ENCODE assay signal across 10 mouse cellular contexts in the genomic region with DNA sequence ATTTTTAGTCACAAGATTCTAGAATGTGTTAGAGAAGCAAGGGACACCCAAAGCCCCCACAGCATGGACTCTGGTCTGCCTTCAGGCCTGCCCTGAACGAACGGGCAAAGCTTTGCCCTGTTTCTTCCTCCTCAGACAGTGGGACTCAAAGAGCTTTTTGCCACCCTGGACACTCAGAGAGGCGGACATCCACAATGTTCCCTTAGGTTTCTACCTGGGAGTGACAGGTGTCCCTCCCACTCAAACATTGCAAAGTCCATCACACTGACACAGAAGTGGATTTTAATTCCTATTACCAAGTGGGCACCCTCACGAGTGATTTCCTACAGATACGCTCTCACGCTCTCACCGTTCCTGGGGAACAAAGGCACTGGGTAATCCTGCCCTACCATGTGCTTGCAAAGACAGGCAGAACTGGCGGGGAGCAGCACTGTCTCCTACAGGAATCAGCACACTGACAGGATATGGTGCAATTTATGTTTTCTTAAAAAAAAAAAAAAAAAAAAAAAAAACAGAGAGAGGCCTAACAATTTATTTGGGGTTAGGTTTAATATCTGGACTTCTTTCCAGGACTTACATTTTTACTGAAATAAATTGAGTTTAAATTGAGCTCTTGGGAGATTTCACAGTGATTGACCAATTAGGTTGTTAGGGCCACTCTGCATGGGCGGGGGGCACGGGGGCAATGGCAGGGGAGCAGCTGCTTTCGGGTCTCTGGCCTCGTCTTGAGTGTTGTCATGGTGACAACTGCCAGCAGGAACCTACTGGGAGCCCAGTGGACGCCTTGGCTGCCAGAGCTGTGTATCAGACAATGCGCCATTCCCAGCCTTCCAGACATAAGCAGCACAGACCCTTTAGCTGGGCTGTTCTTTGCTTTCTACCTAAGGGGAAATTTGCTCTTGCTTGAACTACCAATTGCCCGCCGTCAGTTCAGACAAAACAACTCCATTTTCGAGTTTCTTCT.
DNase-seq lines count a peak whose midpoint lies in the region; ATAC-seq and TF ChIP-seq lines count a peak whose summit lies in the region.
"Had no signal": no experiment of that assay in that cellular context is flagged by ENCODE, and none has a peak within 500 bp of the region (broad histone marks: within the 10 kb centered on the region; RNA-seq: fewer than 3 reads in every experiment).

No protein-coding gene starts in this region.

- WGBS in forebrain, embryonic 16.5 days: 32% methylated on average over 17 of the region's 17 CpGs
- 27% methylated on average over 17 of the region's 17 CpGs for WGBS in midbrain, embryonic 11.5 days

- no peak overlapping the region for H3K27ac ChIP-seq in testis, adult 2 months (ENCODE audit: control insufficient read depth, insufficient read depth, low read depth, low read length)
- H3K27ac ChIP-seq in forebrain, embryonic 16.5 days (ENCODE audit: low read length): peak overlapping the region; percentile 39
- H3K27ac ChIP-seq in midbrain, embryonic 11.5 days (ENCODE audit: low read depth, low read length): peak overlapping the region; percentile 68
- H3K27ac ChIP-seq: intestine, embryonic 15.5 days had no signal

- no peak overlapping the region for H3K4me2 ChIP-seq in forebrain, embryonic 16.5 days (ENCODE audit: low read length)
- H3K4me2 ChIP-seq in midbrain, embryonic 11.5 days: no peak overlapping the region
- H3K4me2 ChIP-seq: heart, embryonic 11.5 days; intestine, embryonic 15.5 days had no signal

- H3K9ac ChIP-seq in forebrain, embryonic 16.5 days (replicated peaks; ENCODE audit: low read depth, low read length): no peak overlapping the region
- H3K9ac ChIP-seq in midbrain, embryonic 11.5 days (ENCODE audit: low read length): peak overlapping the region; percentile 28; the same call in 1 of the 2 replicates
- H3K9ac ChIP-seq: intestine, embryonic 15.5 days had no signal

- no peak for TF ChIP-seq CTCF in testis, adult 2 months (IDR thresholded peaks at IDR 0.05; ENCODE audit: control insufficient read depth, insufficient read depth, insufficient replicate concordance, low read depth, low read length)

- peaks cover 9% of the 10 kb centered on the region for H3K4me1 ChIP-seq in testis, adult 2 months (ENCODE audit: control insufficient read depth, insufficient read depth, low read length)
- peaks cover 15% of the 10 kb centered on the region for H3K4me1 ChIP-seq in forebrain, embryonic 16.5 days (replicated peaks; ENCODE audit: control insufficient read depth, insufficient read depth, low read length)
- H3K4me1 ChIP-seq in midbrain, embryonic 11.5 days (ENCODE audit: control insufficient read depth, insufficient read depth, low read length): peaks cover 15% of the 10 kb centered on the region
- H3K4me1 ChIP-seq: intestine, embryonic 15.5 days had no signal

- H3K4me3 ChIP-seq in testis, adult 2 months (ENCODE audit: control insufficient read depth, low read depth, low read length): no peak overlapping the region
- H3K4me3 ChIP-seq in forebrain, embryonic 16.5 days (replicated peaks; ENCODE audit: low read length): no peak overlapping the region
- no peak overlapping the region for H3K4me3 ChIP-seq in midbrain, embryonic 11.5 days (ENCODE audit: low read depth, low read length)
- H3K4me3 ChIP-seq: intestine, embryonic 15.5 days had no signal

- peak; percentile 79 for ATAC-seq in forebrain, embryonic 16.5 days
- peak; percentile 95 for ATAC-seq in midbrain, embryonic 11.5 days (ENCODE audit: low FRiP score)
- ATAC-seq: intestine, embryonic 15.5 days had no signal

- no peaks in the 10 kb centered on the region for H3K36me3 ChIP-seq in testis, adult 2 months (ENCODE audit: control insufficient read depth, insufficient read depth, low read length)
- H3K36me3 ChIP-seq in forebrain, embryonic 16.5 days (ENCODE audit: control insufficient read depth, insufficient read depth): no peaks in the 10 kb centered on the region
- H3K36me3 ChIP-seq in midbrain, embryonic 11.5 days (ENCODE audit: control insufficient read depth, insufficient read depth, low read length): no peaks in the 10 kb centered on the region
- H3K36me3 ChIP-seq: intestine, embryonic 15.5 days had no signal

- peak; percentile 24; the same call in 1 of the 2 replicates for TF ChIP-seq POLR2A in testis, adult 2 months (IDR thresholded peaks at IDR 0.05; ENCODE audit: control insufficient read depth, low read depth, low read length)

- no peaks in the 10 kb centered on the region for H3K27me3 ChIP-seq in testis, adult 2 months (ENCODE audit: control insufficient read depth, insufficient read depth, low read length)
- no peaks in the 10 kb centered on the region for H3K27me3 ChIP-seq in forebrain, embryonic 16.5 days (replicated peaks; ENCODE audit: control insufficient read depth, insufficient read depth, low read length)
- H3K27me3 ChIP-seq in midbrain, embryonic 11.5 days (ENCODE audit: control insufficient read depth, insufficient read depth, low read length): no peaks in the 10 kb centered on the region
- H3K27me3 ChIP-seq: intestine, embryonic 15.5 days had no signal

- DNase-seq in testis, postnatal 14 days (ENCODE audit: low spot score): no peak
- peak; percentile 93 for DNase-seq in midbrain, embryonic 11.5 days (ENCODE audit: low spot score, missing footprints)
- DNase-seq in urinary bladder, adult 18-20 months (ENCODE audit: low spot score in 2 of 2): no peak
- no peak for DNase-seq in adrenal gland, adult (ENCODE audit: inconsistent age in 2 of 2, low spot score in 1 of 2)
- no peak for DNase-seq in frontal cortex, adult 2 months (ENCODE audit: extremely low spot score in 1 of 2, low spot score in 1 of 2)
- no peak for DNase-seq in right cerebral cortex, postnatal 36 days (ENCODE audit: low spot score in 2 of 2)

- no peaks in the 10 kb centered on the region for H3K9me3 ChIP-seq in forebrain, embryonic 16.5 days (ENCODE audit: control insufficient read depth, low read length)
- no peaks in the 10 kb centered on the region for H3K9me3 ChIP-seq in midbrain, embryonic 11.5 days (ENCODE audit: control insufficient read depth, low read length)
- H3K9me3 ChIP-seq: intestine, embryonic 15.5 days had no signal
